Mouse (Mus musculus) ES-CJ7 (cell line): Measurements from ENCODE around the gene Pilra.
"Not testable (repeated sequence)": the region's sequence is repeated elsewhere in the genome, so short reads cannot be mapped to it uniquely, and the experiment has no call there.

ENCODE experiments used
- DNase-seq: peaks from one replicate; pipeline ENCODE4 v3.0.0; 2011; ENCODE audit warnings: low read depth, low spot score

The Pilra gene

DNA sequence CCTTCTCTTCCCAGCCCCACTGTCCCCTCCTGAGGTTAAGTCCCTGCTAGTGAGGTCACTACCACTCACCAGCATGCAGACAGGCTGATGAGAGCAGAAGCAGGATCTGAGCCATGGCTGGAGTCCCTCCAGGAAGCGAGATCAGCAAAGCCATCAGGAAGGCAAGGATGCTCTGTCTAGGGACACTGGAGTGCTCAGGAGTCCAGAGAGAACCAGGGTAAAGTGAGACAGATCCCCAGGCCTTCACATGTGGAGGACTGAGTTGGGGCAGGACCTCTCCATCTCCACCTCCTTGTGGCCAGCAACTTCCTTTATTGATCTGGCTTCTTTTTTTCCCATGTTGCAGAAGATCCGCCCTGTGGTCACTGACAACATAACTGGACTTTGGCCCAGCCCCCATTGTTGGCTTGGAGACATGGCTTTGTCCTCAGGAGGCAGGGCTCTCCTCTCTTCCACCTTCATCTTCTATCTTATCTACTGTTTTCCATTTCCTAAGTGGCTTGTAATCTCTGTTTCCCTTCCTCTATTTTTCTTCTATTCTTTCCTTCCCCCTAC is at the start of gene Pilra:
TSS of gene Pilra (minus strand) at position 316 of the 555 bp plus-strand sequence.
- not testable (repeated sequence) for DNase-seq

DNA sequence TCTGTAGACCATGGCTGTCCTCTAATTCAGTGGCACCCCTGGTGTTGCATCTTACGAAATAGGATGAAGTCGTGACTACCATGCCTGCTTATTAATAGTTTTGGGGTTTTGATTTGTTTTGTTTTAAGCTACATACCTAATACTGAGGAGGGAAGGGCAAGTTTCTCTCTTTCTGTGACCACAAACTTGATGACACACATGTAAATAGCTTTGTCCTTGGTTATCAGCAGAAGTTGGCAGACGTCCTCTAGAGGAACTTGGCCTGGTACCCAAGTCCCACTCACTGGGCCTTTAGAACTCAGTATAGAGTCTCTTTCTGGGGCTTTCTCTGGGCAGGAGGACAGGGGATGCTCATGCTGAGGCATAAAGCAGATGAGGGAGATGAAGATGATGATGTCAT is 47.3 kb upstream of the Pilra start:
- no peak for DNase-seq

DNA sequence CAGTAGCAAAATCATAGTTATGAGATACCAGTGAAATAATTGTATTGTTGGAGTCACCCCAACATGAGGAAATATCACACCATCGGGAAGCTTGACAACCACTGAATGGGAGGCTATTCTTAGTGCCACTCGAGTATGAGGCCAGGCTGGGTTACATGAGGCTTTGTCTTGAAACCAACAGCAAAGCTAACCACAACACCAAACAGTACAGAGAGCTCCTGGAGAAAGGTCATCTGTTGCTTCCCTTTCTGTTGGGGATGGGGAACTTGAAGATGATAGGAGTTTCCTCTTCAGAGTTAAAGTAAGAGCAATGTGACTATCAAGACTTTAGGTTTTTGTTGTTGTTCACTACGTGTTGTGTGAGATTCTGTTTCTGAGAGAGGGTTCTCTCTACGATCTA is 46.8 kb upstream of the Pilra start:
- DNase-seq: no peak

DNA sequence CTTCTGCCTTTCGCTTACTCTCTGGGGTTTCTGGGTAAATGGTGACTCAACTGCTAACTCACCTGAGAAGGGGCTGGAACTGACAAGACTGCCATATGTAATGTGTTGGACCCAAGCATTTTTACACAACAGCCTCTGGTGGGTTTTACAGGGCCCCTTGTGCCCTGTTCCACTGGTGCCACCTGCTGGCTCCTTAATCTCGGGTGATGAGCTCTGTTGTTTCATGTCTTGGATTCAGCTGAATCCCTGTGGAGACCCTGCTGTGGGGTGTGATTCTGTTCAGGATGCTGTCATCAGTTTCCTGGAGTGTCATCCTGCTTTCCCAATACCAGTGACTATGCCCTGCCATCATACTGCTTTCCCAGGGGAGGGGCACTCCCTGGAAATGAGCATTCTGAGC is 41.8 kb upstream of the Pilra start:
- DNase-seq: peak; percentile 44

DNA sequence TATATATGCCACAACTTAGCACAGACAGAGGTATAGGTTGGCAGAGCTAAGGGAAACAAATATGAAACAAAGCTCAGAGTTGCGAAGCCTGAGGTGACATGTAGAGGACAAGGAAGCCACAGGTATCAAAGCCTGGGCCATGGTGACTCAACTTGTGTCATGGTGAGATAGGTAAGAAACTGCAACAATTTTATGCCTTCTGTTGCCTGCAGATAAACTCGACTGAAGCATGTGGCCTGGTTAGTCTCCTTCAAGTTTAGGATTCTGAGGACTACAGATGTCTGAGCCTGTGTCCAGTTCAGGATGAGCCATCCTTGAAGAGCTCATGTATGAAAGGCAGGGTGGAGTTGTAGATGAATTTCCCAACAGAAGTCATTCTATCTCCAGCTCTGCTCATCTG is 39.0 kb upstream of the Pilra start:
- DNase-seq: no peak

DNA sequence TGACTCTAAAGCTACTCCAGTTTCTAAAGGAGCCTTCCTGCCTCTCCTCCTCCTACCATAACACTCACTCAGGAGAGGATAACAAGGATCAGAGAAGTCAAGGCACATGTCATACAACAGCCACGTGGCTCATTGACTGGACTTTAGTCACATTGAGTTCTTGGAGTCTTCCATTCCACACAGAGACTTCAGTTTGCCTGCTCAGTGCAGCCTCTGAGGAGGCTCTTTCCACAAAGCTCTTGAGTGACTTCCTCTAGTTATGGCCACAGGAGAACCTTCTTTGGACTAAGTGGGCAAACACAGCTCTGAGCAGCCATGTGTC is 36.3 kb upstream of the Pilra start:
- not testable (repeated sequence) for DNase-seq

DNA sequence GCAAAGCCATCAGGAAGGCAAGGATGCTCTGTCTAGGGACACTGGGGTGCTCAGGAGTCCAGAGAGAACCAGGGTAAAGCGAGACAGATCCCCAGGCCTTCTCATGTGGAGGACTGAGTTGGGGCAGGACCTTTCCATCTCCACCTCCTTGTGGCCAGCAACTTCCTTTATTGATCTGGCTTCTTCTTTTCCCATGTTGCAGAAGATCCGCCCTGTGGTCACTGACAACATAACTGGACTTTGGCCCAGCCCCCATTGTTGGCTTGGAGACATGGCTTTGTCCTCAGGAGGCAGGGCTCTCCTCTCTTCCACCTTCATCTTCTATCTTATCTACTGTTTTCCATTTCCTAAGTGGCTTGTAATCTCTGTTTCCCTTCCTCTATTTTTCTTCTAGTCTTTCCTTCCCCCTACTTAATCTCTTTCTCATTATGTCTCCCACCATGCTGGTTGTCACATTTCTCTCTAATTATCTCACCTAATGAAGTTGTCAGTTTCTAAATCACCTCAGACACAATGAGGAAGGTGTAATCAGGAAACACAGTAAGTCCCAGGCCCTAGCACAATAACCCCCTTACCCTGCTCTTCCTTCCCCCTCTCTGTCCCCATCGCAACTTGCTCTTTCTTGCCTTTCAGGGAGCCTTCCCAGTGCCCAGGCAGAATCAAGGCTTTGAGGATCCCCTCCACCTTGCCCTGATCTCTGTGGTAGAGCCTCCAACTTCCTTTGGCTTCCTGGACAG is 35.7 kb upstream of the Pilra start, which contains the start of gene Pilrb2:
TSS of gene Pilrb2 (minus strand) at position 172 of the 737 bp plus-strand sequence.
- not testable (repeated sequence) for DNase-seq

DNA sequence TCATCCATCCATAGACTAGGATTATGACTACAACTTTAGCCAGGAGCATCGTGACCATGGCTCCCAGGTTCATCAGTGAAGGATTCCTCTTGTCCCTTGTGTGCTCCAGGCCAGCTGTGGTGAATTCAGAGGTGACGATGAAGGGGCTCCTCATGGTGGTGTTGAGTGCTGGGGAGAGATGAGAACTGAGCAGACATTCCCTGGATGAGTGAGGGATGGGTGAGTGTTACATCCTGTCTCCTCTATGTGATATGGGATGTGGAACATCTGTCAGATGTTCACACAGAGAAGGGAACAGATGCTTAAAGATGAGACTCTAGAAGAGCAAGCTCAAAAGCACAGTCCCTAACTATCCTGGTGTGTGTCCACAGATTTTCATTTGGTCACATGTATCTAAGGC is 32.5 kb upstream of the Pilra start:
- DNase-seq: not testable (repeated sequence)

DNA sequence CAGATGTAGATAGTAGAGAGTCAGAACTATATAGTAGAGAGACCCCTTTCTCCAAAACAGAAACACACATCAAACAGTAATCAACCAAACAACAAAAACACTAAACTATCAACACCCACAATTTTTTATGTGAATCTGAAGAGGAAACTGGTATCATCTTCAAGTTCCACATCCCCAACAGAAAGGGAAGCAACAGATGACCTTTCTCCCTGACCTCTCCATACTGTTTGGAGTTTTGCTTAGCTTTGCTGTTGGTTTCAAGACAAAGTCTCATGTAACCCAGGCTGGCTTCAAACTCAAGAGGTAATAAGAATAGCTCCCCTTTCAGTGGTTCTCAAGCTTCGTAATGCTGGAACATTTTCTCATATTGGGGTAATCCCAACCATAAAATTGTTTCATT is 27.9 kb upstream of the Pilra start:
- DNase-seq: not testable (repeated sequence)

DNA sequence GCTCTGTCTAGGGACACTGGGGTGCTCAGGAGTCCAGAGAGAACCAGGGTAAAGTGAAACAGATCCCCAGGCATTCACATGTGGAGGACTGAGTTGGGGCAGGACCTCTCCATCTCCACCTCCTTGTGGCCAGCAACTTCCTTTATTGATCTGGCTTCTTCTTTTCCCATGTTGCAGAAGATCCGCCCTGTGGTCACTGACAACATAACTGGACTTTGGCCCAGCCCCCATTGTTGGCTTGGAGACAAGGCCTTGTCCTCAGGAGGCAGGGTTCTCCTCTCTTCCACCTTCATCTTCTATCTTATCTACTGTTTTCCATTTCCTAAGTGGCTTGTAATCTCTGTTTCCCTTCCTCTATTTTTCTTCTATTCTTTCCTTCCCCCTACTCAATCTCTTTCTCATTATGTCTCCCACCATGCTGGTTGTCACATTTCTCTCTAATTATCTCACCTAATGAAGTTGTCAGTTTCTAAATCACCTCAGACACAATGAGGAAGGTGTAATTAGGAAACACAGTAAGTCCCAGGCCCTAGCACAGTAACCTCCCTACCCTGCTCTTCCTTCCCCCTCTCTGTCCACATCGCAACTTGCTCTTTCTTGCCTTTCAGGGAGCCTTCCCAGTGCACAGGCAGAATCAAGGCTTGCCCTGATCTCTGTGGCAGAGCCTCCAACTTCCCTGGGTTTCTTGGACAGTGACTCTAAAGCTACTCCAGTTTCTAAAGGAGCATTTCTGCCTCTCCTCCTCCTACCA is 22.1 kb upstream of the Pilra start, which contains the start of gene Pilrb1:
TSS of gene Pilrb1 (minus strand) at position 147 of the 751 bp plus-strand sequence.
- DNase-seq: not testable (repeated sequence)

DNA sequence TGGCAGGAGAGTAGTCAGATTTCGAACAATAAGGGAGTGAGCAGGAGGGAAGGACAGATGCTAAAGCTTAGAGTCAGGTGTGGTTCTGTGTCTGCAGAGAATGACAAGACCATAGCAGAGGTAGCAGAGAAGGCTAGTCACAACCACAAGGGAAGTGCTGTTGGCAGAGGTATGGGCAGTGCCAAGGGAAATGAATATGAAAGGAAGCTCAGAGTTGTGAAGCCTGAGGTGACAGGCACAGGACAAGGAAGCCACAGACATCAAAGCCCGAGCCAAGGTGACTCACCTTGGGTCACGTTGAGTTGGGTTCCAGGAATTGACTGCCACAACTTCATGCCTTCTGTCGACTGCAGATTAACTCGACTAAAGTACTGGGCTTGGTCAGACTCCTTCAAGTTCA is 20.8 kb upstream of the Pilra start:
- not testable (repeated sequence) for DNase-seq

DNA sequence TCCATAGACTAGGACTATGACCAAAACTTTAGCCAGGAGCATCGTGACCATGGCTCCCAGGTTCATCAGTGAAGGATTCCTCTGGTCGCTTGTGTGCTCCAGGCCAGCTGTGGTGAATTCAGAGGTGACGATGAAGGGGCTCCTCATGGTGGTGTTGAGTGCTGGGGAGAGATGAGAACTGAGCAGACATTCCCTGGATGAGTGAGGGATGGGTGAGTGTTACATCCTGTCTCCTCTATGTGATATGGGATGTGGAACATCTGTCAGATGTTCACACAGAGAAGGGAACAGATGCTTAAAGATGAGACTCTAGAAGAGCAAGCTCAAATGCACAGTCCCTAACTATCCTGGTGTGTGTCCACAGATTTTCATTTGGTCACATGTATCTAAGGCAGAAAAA is 18.8 kb upstream of the Pilra start:
- DNase-seq: not testable (repeated sequence)

DNA sequence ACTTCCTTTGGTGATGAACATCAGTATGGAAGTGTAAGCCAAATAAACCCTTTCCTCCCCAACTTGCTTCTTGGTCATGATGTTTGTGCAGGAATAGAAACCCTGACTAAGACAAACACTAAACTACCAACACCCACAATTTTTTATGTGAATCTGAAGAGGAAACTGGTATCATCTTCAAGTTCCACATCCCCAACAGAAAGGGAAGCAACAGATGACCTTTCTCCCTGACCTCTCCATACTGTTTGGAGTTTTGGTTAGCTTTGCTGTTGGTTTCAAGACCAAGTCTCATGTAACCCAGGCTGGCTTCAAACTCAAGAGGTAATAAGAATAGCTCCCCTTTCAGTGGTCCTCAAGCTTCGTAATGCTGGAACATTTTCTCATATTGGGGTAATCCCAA is 14.2 kb upstream of the Pilra start:
- DNase-seq: not testable (repeated sequence)

DNA sequence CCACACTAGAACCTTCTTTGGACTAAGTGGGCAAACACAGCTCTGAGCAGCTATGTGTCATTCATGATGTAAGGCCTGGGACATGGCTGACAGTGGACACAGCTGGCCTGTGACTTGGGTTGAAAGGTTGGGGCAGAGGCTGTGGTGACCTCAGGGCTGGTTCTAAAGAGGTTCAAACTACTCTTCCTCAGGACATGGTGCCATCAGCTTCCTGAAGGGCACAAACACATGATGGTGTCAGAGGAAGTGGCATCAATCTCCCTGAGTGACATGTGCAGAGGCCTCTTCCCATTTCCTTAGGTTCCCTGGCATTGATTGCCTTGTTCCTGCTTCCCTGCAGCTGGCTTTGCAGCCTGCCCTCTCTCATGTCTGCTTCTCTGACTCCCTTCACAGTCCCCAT is 1.0 kb upstream of the Pilra start:
- DNase-seq: not testable (repeated sequence)

DNA sequence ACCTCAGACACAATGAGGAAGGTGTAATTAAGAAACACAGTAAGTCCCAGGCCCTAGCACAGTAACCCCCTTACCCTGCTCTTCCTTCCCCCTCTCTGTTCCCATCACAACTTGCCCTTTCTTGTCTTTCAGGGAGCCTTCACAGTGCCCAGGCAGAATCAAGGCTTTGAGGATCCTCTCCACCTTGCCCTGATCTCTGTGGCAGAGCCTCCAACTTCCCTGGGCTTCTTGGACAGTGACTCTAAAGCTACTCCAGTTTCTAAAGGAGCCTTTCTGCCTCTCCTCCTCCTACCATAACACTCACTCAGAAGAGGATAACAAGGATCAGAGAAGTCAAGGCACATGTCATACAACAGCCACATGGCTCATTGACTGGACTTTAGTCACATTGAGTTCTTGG is 530 bp upstream of the Pilra start:
- DNase-seq: no peak

DNA sequence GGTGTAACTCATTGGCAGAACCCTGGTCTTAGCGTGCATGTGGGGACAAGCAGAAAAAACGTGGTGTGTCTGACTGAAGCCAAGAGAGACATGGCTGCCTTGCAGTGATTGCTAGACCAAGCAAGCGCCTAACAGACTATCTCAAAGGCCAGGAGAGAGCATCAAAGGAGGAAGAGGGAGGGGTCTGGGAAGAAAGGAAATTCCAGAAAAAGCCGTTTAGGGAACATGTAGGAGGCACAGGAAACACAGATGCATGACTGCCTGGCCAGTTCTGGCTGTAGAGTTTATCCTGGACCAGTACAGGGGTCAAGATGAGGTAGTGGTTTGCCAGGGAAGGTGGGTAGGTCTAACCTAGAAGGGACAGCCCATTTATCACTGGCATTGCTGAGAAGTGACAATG is 2.6 kb downstream of the Pilra start:
- DNase-seq: no peak

DNA sequence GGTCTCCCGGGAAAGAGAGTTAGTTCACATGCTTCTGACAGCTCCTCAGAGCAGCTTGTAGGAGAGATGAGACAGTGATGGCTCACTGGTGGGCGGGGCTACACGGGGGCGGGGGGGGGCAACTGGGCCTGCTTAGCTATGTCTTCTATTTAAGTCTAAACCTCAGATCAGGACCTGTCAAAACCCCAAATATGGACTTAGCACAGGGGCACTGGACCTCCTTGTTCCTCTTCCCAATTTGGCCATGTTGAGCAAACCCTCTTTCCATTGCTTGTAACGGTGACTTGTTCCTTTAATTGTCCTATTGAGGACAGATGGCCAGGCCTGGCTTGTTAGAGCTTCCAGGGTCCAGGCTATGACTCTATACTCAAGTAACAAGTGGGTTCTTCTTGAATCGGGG is 4.6 kb downstream of the Pilra start:
- no peak for DNase-seq

DNA sequence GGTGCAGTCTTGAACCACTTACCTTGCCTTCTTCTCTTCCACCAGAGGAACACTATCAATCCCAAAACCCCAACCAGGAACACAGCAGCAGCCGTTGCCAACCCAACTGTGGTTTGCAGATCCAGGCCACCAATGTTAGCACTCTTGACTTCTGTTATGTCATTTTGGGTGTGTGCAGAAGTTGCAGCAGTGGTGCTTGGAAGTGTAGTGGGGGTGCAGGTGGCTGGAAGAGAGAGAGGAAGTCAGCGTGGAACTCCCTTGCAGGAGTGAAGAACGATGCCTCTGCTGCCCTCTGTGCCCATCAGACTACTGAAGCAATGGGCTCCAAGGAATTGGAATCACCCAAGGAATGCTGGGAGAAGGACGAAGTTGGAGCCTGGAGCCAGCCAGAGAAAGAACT is 5.0 kb downstream of the Pilra start:
- DNase-seq: no peak

DNA sequence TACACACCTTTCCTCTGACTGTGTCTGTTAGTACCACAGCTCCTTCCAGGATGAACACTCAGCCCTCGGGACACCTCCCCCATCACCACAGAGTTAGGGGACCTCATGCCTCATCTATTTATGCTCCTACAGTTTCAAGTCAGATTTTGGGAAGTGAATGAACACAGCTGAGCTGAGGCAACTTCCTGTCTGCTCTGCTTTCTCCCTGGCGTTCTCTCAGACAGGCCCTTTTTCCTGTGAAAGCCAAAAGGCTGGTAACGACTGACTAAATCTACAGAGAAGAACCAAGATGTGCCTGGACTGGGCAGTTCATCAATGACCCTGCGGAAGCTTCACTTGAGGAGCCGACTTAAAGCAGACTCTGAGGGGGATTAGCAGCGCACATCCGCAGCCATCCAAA is 5.8 kb downstream of the Pilra start:
- no peak for DNase-seq

DNA sequence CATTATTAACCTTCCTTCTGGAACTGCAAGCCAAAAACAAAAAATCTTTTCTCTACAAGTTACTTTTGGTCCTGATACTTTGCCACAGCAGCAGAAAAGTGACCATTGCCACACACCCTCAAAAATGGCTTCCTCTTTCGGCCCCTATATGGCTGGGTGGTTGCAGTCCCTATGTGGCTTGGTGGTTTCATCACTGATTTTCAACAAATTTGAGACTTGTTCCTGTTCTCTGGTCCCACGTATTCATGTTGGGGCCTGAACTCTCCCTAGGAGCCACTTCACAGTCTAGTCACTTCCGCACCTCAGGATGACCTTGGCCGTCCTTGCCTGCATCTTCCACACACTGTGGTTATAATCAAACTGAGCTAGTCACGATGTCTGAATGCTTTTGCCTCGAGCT is 7.4 kb downstream of the Pilra start:
- DNase-seq: no peak

DNA sequence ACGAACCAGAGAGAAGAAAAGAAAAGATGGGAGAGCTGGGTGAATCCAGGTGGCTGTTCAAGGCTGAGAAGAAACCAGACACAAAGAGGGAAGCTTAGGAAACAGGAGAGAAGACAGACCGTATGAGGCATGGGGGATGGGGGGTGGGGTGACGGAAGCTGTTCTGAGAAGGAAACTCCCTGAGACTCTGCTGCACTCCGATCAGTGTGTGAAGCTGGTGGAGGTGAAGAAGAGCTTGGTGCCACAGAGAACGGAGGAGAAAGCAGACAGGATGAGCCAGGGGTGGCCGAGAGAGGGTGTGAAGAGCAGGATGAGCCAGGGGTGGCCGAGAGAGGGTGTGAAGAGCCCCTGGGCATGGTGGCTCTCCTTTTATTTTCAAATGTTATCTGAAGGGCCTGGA is 9.7 kb downstream of the Pilra start:
- no peak for DNase-seq

DNA sequence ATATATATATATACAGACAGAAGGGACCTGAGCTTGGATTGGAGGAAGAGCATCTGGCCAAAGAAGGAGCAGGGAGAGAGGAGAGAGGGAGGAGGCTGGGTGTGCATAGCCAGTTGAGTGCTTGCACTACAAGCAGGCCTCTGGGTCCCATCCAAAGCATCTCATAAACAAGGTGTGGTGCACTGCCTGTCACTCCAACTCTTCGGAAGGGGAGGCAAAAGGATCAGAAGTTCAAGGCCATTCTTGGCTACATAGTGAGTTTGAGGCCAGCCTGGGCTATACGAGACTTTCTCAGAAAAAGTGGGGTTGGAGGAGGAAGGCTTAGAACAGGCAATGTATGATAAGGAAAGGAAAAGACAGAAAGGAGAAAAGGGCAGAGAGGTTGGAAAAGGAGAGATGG is 10.1 kb downstream of the Pilra start:
- no peak for DNase-seq

DNA sequence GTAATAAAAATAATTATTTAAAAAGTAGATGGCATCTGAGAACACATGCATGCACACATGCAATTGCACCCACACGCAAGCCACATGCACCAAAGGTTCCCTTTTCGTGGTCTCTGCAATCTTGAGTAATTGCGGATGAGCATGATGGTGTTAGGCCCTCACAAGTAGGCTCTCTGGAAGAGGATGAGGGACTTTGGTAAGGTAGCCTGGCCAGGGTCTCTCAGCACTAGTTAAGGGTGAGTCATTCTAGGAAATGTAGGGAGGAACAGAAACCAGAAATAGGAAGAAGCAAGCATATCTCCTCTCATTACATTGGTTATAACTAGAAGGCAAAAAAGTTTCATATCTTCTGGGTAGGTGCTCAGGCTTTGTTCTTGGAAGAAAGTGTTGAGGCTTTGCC is 11.1 kb downstream of the Pilra start:
- DNase-seq: no peak
